Mouse (Mus musculus): ENCODE data around the gene Swt1. TPM values are rescaled to one million over a fixed set of nuclear protein-coding genes. Genes with fewer than 3 reads are reported as not detected.

The Swt1 gene
- polyA plus RNA-seq, 1 experiment = 10.9 TPM

DNA sequence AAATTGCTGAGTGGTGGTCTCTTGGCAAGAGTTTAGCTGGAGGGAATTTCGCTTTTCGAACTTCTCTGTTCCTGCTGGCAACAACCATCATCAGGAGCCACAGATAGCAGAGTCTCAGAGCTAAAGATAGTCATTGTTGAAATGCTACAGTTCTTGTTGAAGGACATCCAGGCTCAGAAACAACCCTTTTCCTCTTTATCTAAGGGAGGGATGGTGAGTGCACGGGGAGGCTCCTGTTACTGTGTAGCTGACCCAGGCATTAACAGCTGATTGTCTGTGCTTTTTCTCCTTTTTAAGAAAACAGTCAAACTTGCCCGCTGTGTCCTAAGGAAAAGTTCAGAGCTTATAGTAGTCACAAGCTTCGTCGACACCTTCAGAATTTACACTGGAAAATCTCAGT is 7.2 kb upstream of the Swt1 start:
- no peak overlapping the region for H3K27ac ChIP-seq (ENCODE audit: insufficient read depth, low read length)
- H3K4me1 ChIP-seq (ENCODE audit: control insufficient read depth, insufficient read depth, low read length) = no peaks in the 10 kb centered on the region
- TF ChIP-seq CTCF (IDR thresholded peaks at IDR 0.05; ENCODE audit: extremely low read depth, insufficient read depth, low read length) (no peak), POLR2A (IDR thresholded peaks at IDR 0.05; ENCODE audit: extremely low read depth, insufficient read depth, low read length) (no peak)
- no peak overlapping the region for H3K4me3 ChIP-seq (ENCODE audit: insufficient read depth, low read length)

- Histone ChIP-seq H3K4me3 (ENCODE audit: insufficient read depth, low read length) (peak overlapping the region; percentile 67), H3K27ac (ENCODE audit: insufficient read depth, low read length) (no peak overlapping the region), H3K4me1 (ENCODE audit: control insufficient read depth, insufficient read depth, low read length) (no peaks in the 10 kb centered on the region)
- TF ChIP-seq CTCF (IDR thresholded peaks at IDR 0.05; ENCODE audit: extremely low read depth, insufficient read depth, low read length) (no peak), POLR2A (IDR thresholded peaks at IDR 0.05; ENCODE audit: extremely low read depth, insufficient read depth, low read length) (no peak)
Measured at GRCm38 (mm10) chr1:151429316-151429715, 1.1 kb upstream of the Swt1 start.

DNA sequence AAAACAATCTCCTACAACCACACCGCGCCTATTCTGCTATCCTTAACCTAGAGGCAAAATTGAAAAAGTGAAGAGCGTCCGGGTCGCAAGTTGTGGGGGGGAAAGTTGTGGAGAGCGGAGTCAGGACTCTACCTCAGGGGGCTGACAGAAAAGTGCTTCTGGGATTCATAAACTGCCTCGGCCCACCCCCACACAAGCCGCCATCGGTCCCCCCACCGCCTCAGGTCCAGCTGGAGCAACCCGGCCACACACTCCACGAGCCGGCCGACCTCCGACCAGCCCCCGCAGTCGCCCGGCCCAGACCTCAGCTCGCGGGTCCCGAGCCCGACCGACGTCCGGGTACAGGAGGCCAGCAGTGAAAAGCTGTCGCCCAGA is 380 bp downstream of the Swt1 start:
- Histone ChIP-seq H3K4me1 (ENCODE audit: control insufficient read depth, insufficient read depth, low read length) (no peaks in the 10 kb centered on the region), H3K4me3 (ENCODE audit: insufficient read depth, low read length) (peak overlapping the region; percentile 67), H3K27ac (ENCODE audit: insufficient read depth, low read length) (no peak overlapping the region)
- TF ChIP-seq POLR2A (IDR thresholded peaks at IDR 0.05; ENCODE audit: extremely low read depth, insufficient read depth, low read length) (no peak), CTCF (IDR thresholded peaks at IDR 0.05; ENCODE audit: extremely low read depth, insufficient read depth, low read length) (no peak)

- peak overlapping the region; percentile 67; the same call in 1 of the 2 replicates for H3K4me3 ChIP-seq (ENCODE audit: insufficient read depth, low read length)
- H3K4me1 ChIP-seq (ENCODE audit: control insufficient read depth, insufficient read depth, low read length) = no peaks in the 10 kb centered on the region
- H3K27ac ChIP-seq (ENCODE audit: insufficient read depth, low read length) = no peak overlapping the region
- TF ChIP-seq POLR2A (IDR thresholded peaks at IDR 0.05; ENCODE audit: extremely low read depth, insufficient read depth, low read length) = no peak
- TF ChIP-seq CTCF (IDR thresholded peaks at IDR 0.05; ENCODE audit: extremely low read depth, insufficient read depth, low read length) = no peak
Measured at GRCm38 (mm10) chr1:151426947-151427600, 1.2 kb downstream of the Swt1 start.

DNA sequence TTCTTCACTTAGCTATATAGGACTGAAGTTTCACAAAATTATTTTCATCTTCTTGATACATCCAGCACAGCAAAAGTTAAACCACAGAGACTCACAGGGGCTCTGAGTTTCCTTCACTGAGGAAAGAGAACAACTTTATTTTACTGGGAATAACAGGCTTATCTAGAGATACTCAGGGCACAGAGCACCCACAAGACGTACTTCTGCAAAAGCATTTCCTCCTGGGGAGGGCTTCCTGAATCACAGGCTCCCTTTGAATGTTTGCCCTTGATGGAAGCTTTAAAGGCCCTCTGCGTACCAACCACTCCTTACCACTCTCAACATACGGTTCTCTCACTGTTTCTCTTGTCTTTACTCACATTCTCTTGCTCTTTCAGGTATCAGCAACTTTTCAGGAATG is 6.1 kb downstream of the Swt1 start:
- no peak for TF ChIP-seq POLR2A (IDR thresholded peaks at IDR 0.05; ENCODE audit: extremely low read depth, insufficient read depth, low read length)
- no peak for TF ChIP-seq CTCF (IDR thresholded peaks at IDR 0.05; ENCODE audit: extremely low read depth, insufficient read depth, low read length)
- no peak overlapping the region for H3K4me3 ChIP-seq (ENCODE audit: insufficient read depth, low read length)
- no peaks in the 10 kb centered on the region for H3K4me1 ChIP-seq (ENCODE audit: control insufficient read depth, insufficient read depth, low read length)
- no peak overlapping the region for H3K27ac ChIP-seq (ENCODE audit: insufficient read depth, low read length)

GRCm38 (mm10) chr1:151409827-151410226 is 18.4 kb downstream of the Swt1 start:
- H3K4me3 ChIP-seq (ENCODE audit: insufficient read depth, low read length) = no peak overlapping the region
- no peak overlapping the region for H3K27ac ChIP-seq (ENCODE audit: insufficient read depth, low read length)
- TF ChIP-seq CTCF (IDR thresholded peaks at IDR 0.05; ENCODE audit: extremely low read depth, insufficient read depth, low read length) (no peak), POLR2A (IDR thresholded peaks at IDR 0.05; ENCODE audit: extremely low read depth, insufficient read depth, low read length) (no peak)
- H3K4me1 ChIP-seq (ENCODE audit: control insufficient read depth, insufficient read depth, low read length) = peaks cover 1% of the 10 kb centered on the region; the same call in 1 of the 2 replicates

- Histone ChIP-seq H3K4me3 (ENCODE audit: insufficient read depth, low read length) (no peak overlapping the region), H3K27ac (ENCODE audit: insufficient read depth, low read length) (no peak overlapping the region), H3K4me1 (ENCODE audit: control insufficient read depth, insufficient read depth, low read length) (no peaks in the 10 kb centered on the region)
- peak; percentile 49 for TF ChIP-seq CTCF (IDR thresholded peaks at IDR 0.05; ENCODE audit: extremely low read depth, insufficient read depth, low read length)
- TF ChIP-seq POLR2A (IDR thresholded peaks at IDR 0.05; ENCODE audit: extremely low read depth, insufficient read depth, low read length) = no peak
Measured at GRCm38 (mm10) chr1:151390029-151390428, 38.2 kb downstream of the Swt1 start.

GRCm38 (mm10) chr1:151377353-151377752 is 50.9 kb downstream of the Swt1 start:
- no peak overlapping the region for H3K27ac ChIP-seq (ENCODE audit: insufficient read depth, low read length)
- no peak for TF ChIP-seq CTCF (IDR thresholded peaks at IDR 0.05; ENCODE audit: extremely low read depth, insufficient read depth, low read length)
- TF ChIP-seq POLR2A (IDR thresholded peaks at IDR 0.05; ENCODE audit: extremely low read depth, insufficient read depth, low read length) = no peak
- no peaks in the 10 kb centered on the region for H3K4me1 ChIP-seq (ENCODE audit: control insufficient read depth, insufficient read depth, low read length)
- no peak overlapping the region for H3K4me3 ChIP-seq (ENCODE audit: insufficient read depth, low read length)

DNA sequence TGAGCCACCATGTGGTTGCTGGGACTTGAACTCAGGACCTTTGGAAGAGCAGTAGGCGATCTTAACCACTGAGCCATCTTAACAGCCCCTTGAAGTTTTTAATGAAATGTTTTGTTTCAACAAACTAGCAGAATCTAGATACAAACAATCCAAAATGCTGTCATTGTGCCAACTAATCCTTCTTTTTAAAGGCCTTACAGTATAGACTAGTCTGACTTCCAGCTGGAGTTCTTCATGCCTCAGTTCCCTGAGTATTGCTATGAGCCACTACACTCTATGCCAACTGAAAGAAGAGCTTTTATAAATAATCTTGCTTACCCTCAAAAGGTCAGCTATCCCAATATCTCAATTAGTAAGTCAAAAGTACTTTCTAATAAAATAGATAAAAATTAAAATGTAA is 55.4 kb downstream of the Swt1 start:
- Histone ChIP-seq H3K27ac (ENCODE audit: insufficient read depth, low read length) (no peak overlapping the region), H3K4me3 (ENCODE audit: insufficient read depth, low read length) (no peak overlapping the region), H3K4me1 (ENCODE audit: control insufficient read depth, insufficient read depth, low read length) (no peaks in the 10 kb centered on the region)
- TF ChIP-seq CTCF (IDR thresholded peaks at IDR 0.05; ENCODE audit: extremely low read depth, insufficient read depth, low read length) = no peak
- no peak for TF ChIP-seq POLR2A (IDR thresholded peaks at IDR 0.05; ENCODE audit: extremely low read depth, insufficient read depth, low read length)

DNA sequence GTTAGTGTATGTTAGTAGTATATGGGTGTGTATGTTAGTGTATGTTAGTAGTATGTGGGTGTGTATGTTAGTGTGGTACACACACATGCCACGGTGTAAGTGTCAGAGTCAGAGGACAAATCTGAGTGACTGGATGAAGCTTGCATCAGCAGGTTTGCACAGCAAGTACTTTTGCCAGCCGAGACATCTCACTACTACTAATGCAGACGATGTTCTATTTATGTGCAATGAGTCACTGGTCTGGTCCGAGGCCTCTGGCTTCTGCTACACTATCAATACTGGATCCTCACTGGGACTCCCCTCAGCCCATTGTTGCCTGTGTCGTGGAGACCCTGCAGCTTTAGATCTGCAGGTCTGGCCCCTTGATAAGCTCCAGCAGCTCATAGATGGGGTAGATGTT is 56.7 kb downstream of the Swt1 start:
- TF ChIP-seq CTCF (IDR thresholded peaks at IDR 0.05; ENCODE audit: extremely low read depth, insufficient read depth, low read length) = no peak
- no peak for TF ChIP-seq POLR2A (IDR thresholded peaks at IDR 0.05; ENCODE audit: extremely low read depth, insufficient read depth, low read length)
- no peak overlapping the region for H3K27ac ChIP-seq (ENCODE audit: insufficient read depth, low read length)
- no peak overlapping the region for H3K4me3 ChIP-seq (ENCODE audit: insufficient read depth, low read length)
- no peaks in the 10 kb centered on the region for H3K4me1 ChIP-seq (ENCODE audit: control insufficient read depth, insufficient read depth, low read length)
